Mouse (Mus musculus) skeletal muscle tissue, adult 2 months (tissue): ENCODE measurements around the gene Snx5.

ENCODE experiments used
- DNase-seq: peaks from one replicate; pipeline ENCODE4 v3.0.0-alpha.2; 2012; ENCODE audit warnings: low read depth, low spot score

Snx5 gene

DNA sequence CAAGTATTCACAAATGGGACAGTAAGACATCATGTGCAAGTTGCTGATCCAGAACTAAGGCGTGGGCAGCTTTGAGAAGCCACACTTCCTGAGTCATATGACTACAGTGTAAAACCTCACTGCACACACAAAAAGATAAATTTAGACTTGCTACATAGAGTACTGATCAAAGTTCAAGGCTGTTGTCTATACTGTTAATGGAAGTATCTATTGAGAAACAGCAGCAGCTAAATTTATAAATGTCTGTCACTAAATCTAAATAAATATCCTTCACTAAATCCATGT lies 3.0 kb downstream of the Snx5 start:
- peak; percentile 60 for DNase-seq

DNA sequence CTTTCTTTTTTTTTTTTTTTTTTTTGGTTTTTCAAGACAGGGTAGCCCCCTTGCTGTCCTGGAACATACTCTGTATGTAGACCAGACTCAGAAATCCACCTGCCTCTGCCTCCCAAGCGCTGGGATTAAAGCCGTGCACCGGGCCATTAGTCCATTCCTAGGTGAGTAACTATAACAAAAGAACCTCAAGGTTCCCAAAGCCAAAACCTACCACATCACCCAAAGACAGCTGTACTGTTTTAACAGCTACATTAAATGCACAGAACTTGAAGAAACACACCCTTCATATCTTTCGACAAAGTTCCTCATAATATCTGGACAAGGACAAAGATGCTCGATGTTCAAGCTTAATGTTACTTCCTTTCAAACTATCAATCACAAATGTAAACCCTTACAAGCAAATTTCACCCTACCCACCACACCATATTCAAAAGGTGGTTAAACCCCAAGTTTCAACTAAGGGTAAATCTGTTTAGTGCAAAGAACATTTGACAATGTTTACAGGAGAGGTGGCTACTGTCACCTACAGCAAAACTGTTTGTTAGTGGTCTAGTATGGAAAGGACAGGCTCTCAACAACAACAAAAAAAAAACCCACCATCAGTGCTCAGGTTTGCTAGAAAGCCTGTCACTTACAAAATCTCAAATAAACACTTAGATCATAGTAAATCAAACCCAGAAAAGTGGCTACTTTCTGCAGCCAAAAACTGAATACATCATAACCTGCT lies 3.5 kb downstream of the Snx5 start:
- DNase-seq, result no peak

DNA sequence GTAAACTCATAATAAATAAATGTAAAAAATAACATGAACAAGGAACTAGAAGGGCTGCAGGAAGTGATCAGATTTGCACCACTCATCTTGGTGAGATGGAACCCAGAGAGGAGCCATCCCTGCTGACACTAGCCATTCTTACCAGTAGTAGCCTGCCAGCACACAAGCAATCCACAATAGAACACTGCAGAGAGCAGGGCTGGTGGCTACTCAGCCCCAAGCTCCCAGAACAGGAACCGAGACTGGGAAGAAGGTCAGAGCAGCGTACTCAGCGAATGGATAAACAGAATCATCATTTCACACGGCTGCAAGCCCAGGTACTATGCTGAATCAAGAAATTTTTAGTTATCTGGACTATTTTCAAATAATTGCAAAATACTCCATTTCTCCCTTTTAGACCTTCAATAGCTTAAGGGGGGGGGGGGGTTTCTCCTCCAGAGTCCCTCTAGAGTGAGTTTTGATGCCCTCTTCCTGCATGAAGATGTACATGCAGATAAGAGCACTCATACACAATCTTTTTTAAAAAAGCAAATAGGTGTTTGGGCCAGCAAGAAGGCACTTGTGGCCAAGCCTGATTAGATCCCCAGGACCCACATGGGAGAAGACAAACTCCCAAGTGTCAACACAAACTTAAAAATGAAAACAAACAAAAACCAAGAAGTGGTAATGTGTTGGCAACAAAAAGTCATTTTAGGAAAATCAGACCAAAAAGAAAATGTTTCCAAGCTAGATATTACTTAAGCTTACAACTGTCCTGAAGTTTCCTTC lies 4.6 kb downstream of the Snx5 start:
- DNase-seq, result peak; percentile 47

DNA sequence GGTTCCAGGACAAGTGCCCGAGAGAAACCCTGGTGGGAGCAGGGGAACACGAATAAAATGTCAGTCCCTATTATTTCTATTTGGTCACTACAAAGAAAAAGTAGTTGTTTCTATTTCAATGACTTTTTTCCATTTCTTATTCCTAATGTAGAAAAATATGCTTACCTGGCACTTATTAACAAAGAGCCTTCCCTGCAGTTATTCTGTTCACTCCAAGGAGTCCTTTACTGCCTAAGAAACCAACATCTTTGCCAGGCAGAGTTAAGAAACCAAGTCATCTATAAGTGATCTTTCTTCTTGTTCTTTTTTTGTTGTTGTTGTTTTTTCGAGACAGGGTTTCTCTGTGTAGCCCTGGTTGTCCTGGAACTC lies 5.6 kb downstream of the Snx5 start:
- no peak for DNase-seq

DNA sequence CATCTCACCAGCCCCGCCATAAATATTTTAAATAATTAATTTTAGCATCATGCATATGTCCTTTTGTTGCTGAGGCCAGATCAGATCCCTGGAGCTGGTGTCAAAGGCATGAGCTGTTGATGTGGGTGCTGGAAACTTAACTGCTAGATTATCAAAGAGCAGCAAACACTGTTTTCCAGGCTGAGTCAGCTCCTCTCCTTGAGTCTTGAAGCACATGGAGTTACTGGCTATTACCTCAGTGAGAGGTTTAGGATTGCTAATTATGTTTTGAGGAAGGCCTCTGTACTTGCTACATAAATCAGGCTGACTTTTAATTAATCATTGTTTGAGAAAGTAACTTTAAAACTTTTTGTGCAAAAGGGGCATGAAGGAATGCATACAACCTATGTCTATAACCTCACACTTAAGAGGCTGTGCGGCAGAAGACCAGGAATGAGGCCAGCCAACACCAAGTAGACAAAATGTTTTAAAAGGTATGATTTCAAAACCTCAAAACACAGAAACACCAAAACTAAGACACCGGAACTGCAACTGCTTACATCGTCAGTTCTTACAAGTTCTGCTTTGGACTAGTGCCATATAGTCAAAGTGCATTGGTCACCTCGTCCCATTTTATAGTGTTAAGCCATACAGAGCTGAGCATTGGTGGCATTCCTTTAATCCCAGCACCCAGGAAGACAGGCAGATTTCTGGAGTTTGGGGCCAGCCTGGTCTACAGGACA lies 6.1 kb downstream of the Snx5 start:
- no peak for DNase-seq

DNA sequence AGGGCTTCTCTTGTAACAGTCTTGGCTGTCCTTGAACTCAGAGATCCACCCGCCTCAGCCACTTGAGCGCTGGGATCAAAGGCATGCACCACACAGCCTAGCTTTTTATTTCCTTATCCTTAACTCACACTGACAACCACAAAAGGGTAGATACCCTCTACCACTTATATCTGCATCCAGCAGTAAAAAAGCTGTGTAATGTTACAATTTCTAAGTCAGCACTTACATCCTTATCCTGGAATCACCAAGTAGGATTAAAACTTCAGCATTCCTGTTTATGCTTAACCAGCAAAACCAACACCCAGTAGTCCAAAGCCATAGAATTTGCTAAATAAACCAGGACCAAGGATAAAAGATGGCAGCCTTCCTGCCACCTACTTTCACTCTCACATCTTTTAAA lies 7.9 kb downstream of the Snx5 start:
- DNase-seq, result no peak

DNA sequence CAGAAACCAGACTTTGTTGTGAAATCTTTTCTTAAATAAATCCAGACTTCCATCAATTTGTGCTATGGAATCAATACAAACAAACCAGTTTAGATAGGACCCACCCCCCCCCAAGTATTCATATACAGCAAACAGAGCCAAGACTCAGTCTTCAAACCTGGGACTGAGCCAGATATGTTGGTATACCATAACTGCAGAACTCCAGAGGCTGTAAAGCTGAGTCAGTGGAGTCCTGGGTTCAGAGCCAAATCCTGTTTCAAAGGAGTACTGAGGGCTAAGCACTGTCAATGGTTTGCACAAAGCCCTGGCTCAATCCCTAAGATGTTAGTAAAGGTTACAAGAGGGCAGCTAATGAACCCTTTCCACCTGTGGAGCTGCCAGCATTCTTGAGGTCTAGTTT lies 20.6 kb downstream of the Snx5 start:
- DNase-seq, result no peak

DNA sequence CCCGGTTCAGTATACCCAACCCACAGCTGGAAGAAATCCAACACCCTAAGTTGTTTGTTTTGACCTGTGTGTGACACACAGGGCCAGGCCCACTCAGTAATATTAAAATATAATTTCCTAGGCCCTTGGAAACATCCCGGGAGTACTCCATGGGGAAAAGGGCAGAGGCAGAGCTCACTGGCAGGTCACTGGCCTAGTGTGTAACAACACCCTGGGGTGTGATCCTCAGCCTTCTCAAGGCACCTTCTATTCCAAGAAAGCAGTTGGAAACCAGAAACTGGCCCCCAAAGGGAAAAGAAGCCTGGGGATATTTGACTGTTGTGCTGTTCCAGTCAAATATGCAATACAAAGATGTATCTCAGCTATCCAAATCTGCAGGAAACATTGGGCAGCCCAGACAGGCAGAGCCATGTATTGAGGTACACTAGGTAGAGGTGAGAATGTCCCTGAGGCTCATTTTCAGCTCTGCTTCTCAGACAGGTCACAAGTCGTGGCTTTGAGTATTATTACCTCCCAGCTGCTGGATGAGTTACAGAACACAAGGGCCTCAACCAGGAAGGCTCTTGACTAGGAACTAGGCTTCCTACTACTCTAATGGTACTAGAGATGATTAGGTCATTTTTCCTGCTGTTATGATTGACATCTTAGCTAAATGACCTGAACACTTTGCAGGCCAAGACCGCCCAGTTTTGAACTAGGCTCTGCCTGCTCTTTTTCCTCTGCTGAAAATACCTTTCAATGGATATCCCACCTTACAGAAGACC lies 21.9 kb downstream of the Snx5 start:
- no peak for DNase-seq

DNA sequence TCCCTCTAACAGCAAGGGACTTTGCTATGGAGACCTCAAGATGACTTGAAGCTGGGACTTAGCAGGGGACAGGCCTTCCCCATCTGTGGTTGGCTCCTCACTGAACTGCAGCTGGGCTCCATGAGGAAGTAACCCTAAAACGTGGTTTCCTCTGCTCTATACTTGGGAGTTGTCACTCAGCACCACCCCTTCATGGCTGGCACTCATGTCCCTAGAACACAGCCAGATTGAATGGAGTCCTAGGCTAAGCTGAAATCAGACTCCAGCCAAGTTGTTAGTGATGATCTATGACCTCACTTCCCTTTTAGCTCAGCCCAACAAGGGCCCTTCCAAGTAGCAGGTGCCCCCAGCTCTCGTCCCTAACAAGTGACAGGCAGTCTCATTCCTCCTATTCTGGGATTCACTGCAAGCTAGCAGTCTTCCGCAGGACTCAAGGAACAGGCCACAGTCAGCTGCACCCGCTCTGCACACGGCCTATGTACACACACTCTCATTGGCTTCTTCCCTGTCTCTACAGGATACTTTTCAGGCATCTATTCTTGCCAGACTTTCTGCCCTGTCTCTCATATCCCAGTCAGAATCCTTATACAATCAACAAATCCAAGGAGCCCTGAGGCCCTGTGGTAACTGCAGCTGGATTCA lies 23.2 kb downstream of the Snx5 start:
- DNase-seq, result peak; percentile 85

DNA sequence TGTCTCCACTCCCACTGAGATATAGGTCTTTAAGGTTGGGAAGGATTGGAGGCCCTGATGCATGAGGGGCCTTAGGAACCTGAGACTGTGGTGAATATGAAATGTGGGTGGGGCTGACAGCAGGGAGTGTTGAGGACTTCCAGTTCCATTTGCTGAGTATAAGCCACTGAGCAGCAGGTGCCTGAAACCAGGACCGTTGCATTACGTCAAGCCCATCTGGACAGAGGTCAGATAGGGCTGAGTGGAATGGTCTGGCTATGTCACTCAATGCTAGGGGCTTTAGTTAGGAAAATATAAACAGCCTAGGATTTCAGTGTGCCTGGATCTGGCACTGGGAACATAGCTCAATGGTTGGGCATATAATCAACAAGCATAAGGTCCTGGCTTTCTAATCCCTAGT lies 24.4 kb downstream of the Snx5 start:
- no peak for DNase-seq

DNA sequence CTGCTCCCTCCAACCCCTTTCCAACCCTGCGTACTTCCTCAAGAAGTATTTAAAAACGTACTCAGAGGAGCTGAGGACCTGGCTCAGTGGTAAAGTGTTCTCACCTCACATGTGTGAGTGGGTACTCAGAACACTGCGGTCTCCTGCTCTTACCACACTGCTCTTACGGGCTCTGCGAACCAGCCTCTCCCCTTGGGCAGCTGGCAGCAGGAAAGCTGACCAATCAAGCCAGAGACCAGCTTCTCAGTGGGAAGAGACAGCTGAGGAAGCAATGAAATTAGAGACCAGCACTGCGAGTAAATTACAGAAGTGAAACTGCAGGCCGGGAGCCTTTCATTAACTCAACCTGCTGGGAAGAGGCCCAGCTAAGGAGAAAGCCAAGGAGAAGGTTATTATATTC lies 25.2 kb downstream of the Snx5 start:
- DNase-seq, result peak; percentile 81

DNA sequence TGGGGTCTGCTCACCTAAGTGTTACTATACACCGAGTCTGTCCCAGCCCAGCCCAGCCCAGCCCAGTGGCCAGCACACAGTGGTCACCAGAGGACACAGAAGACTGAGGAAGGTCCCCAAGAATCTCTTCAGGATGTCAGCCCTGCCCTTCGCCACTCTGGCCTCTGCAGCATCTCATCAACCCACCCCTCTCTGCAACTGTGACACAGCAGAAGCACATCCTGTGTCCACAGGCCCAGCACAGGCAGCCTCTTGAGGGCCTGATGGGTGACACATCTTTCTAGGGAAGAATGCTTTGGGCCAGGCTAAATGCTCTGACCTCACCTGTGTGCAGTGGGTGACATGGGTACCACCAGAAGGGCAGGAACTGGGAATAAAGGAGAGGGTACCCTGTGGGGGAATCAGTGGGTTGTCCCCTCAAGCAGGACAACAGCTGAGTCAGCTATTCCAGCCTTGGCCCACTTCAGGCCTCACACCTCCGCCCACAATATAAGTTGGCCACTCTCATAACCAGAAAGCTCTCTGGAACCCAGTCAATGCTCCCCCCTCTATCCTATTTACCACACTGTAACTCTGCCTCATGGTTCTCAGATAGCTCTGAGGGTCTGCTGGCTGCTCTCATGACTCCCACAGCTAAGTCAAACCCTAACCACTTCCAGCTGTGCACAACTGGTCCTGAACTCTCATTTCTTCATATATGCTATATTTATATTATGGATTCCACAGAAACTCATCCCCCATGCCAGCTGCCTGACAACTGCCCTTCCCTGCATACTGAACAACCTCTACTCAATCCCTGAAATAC lies 30.4 kb downstream of the Snx5 start:
- no peak for DNase-seq

DNA sequence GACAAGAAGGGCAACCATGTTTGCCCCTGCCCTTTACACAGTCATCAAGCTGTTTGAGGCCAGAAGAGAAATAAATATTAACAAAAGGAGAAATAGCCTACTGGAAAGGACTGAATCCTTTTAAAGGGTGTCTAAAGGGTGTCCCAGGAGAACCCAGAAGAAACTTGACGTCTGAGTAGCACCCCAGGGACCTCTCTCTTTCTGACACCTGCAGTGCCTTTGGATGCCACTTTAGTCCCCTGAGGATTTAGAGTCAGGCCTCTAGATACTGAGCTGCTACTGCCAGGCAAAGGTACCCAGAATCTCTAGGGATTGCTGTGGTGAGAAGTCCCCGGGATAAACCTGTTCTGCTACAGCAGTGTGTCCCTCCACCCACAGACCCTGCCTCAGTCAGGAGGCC lies 31.4 kb downstream of the Snx5 start:
- no peak for DNase-seq

DNA sequence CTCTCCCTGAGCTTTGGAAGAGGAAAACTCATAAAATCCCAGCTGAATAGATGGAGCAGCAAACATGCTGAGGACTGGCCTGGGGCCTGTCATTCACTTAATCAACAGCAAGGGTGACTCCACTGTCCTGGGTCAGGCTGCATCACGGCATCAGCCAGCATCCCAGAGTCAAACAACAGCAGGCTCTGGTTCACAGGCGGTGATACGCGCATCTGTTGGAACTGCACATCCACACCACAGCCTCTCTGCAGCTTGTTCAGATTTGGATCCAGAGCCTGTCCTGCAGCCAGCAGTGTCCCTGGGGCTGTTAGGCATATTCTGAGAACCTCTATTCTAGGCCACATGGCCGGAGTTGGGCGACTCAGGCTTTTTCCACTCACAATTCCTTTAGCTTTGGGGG lies 32.4 kb downstream of the Snx5 start:
- peak; percentile 83 for DNase-seq

DNA sequence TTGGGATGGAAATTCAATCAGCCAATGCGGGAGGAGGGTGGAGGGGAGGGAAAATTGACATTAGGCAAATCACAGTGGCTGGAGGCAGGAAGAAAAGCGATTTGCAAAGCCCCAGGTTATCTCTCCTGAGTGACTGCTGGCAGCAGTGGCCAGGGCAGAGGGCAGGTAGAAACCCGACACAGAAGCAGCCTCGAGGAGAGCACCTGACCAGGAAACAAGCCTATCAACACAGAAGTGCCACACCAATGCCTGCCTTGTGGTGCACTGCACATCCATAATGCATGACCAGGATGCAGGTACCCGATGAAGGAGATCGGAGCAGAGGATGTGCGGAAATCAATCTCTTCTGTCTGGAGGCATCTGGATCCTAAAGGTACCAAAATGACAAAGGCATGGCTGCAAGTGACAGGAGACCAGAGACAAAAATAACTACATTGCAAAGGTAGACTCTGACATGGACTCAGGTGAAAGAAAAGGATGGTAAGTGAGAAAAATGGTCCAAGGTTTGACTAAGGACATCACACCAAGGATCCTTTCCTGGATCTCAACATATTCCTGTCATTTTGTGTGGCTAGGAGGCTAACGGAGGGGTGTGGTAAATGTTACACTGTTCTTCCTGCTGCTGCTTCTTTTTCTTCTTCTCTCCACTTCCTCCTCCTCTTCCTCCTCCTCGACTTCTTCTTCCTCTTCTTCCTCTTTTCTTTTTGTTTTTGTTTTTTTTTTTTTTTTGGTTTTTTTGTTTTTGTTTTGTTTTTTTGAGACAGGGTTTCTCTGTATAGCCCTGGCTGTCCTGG lies 33.7 kb downstream of the Snx5 start:
- no peak for DNase-seq

DNA sequence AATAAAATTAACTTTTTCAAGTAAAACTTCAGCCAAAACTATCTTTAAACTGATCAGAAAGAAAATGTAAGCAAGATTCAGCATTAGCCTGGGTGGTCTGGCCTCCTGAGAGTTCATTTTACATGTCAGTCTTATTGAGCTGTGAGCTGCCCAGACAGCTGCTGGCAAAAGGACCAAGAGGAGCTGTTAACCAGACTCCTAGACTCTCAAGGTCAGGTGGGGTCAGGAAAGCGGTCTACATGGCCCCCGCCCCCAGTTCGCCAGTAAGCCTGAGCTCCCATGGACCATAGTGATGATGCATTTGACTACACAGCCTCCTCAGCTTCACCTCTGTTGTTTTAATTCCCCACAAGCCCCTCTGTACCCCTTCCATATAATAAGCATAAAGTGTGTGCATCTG lies 34.9 kb downstream of the Snx5 start:
- DNase-seq, result no peak

DNA sequence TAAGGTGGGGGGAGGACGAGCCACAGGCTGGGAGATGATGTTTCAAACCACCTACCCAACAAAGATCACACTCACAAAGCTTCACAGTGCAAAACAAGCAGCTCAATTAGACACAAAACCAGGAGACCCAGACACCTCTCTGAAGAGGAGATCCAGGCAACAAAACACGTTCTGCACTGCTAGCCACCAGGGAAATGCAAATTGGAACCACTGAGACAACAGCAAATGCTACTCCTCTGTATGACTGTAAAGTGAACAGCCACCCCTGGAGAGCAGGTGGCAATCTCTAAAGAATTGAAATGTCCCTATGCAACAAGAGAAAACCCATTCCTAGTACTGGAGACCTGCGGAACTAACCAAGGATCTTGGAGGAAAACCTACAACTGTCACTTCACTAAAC lies 37.2 kb downstream of the Snx5 start:
- DNase-seq, result no peak

DNA sequence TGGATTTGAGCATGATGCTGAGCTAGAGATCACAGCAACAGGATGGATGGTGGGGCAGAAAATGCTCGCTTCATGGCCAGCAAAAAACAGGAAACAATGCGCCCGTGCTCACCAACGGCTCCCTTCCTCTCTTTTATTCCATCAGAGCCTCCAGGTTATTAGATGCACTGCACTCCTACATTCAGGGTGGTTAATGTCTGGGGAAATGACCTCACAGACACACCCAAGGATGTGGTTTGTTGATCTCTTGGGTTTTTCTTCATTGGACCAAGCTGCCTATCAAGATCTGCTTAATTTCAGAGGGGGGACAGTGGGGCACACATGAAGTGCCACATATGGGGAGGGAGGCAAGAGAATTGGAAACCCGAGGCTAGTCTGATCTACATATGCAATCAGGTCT lies 39.6 kb downstream of the Snx5 start:
- no peak for DNase-seq

DNA sequence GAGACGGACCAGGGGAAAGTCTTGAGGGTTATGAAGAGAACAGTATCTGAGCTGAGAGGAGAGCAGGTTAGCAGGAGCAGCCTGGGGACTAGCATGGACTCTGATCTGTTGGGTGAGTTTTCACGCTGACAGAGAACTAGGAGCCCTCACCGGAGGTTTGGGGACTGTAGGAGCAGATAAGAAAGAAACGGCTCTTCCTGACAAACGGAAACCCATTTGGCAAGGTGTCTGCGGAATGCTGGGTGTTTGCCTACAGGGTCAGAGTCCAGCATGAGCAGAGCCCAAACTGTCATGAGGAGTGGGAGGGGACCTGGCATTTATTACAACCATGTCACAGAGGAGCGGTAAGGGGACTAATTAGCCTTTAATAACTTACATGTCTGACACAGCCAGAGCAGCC lies 40.2 kb downstream of the Snx5 start:
- DNase-seq, result no peak

DNA sequence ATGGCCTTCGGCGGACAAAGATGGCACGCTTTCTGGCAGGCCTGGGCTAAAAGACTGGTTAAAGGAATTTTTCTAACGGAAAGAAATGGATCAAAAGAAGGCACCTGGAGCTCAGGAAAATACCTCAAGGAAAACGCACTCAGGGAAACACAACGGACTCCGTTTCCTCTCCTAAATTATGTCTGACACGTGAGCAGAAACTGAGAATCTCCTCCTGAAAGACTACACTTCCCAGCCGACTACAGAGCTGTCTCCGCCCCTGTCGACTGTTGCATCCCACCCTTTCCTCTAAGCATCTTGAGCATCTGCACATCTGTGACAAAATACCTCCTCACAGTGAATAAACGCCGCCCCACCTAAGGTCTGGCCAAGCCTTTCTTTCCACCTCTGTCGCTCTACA lies 41.1 kb downstream of the Snx5 start:
- DNase-seq, result no peak
